Mouse (Mus musculus) hindbrain, embryonic 12.5 days (tissue): ENCODE measurements around the gene Bach2. TPM values are rescaled to one million over a fixed set of nuclear protein-coding genes. Genes with fewer than 3 reads are reported as not detected.

Source experiments
- ATAC-seq: fragments of 200-750 bp; cut with Nextera tagmentation; 2 replicates; pipeline ENCODE4 v1.8.0; 2017; ENCODE audit warnings: moderate TSS enrichment; ENCODE audit not compliant: low FRiP score
- H3K27ac ChIP-seq: fragments of 300-500 bp; sonication (generic); 2 replicates; pipeline ENCODE4 v1.5.1; 2016; ENCODE audit warnings: mild to moderate bottlenecking
- H3K27me3 ChIP-seq: fragments of 300-500 bp; sonication (generic); 2 replicates; pipeline ENCODE4 v1.6.1; 2016; ENCODE audit warnings: mild to moderate bottlenecking
- H3K36me3 ChIP-seq: fragments of 300-500 bp; sonication (generic); 2 replicates; pipeline ENCODE4 v1.6.1; 2016; ENCODE audit warnings: mild to moderate bottlenecking
- H3K4me1 ChIP-seq: fragments of 300-500 bp; sonication (generic); 2 replicates; pipeline ENCODE4 v1.6.1; 2016
- H3K4me2 ChIP-seq: fragments of 300-500 bp; sonication (generic); replicated peaks from 2 replicates; pipeline ENCODE4 v1.6.1; 2016; ENCODE audit warnings: mild to moderate bottlenecking
- H3K4me3 ChIP-seq: fragments of 300-500 bp; sonication (generic); 2 replicates; pipeline ENCODE4 v1.5.1; 2016; ENCODE audit warnings: mild to moderate bottlenecking
- H3K9ac ChIP-seq: fragments of 300-500 bp; sonication (generic); 2 replicates; pipeline ENCODE4 v1.6.1; 2016; ENCODE audit warnings: mild to moderate bottlenecking, moderate library complexity
- H3K9me3 ChIP-seq: fragments of 300-500 bp; sonication (generic); replicated peaks from 2 replicates; pipeline ENCODE4 v1.6.1; 2016; ENCODE audit warnings: mild to moderate bottlenecking
- WGBS: fragments of 180-500 bp; shearing (Covaris S2); methylation state at CpG from one replicate; pipeline ENCODE4 v1.1.7; 2016; 5-methylcytosine and 5-hydroxymethylcytosine counted together
- polyA plus RNA-seq: library from polyadenylated mRNA; unstranded; fragments of >200 nt; fragmentation: Nextera tagmentation; extraction: Ambion mirVana; gene quantifications from 2 replicates; pipeline ENCODE4 v1.2.1, GENCODE M21; 2016

The Bach2 gene
- polyA plus RNA-seq, 1 experiment from 2014 or later, result 27.3 TPM

DNA sequence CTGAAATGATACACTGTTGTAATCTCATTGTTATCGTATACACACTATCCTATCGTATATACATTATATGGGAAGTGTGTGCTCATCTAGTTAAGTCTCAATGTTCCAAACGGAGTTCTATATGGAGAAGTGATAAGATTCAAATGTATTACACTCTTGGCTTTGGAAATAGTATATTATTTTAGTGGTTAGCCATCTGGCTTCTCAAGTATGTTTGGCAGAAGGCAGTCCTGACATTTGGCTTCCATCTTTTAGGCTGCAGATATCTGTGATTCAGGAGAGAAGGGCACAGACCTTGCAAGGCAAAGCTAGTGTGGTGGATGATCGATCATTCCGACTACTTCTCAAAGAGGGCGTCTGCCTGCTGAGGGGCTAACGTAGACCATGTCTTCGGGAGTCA, 47.8 kb downstream of the Bach2 start:
- peaks cover 27% of the 10 kb centered on the region for H3K4me1 ChIP-seq
- H3K27ac ChIP-seq, result no peak overlapping the region
- H3K4me3 ChIP-seq, result no peak overlapping the region
- 82% methylated on average over 8 of the region's 8 CpGs for WGBS
- ATAC-seq, result no peak
- no peaks in the 10 kb centered on the region for H3K27me3 ChIP-seq
- H3K9ac ChIP-seq, result no peak overlapping the region
- no peaks in the 10 kb centered on the region for H3K36me3 ChIP-seq
- H3K4me2 ChIP-seq, result no peak overlapping the region
- H3K9me3 ChIP-seq, result no peaks in the 10 kb centered on the region

- Histone ChIP-seq H3K4me3 (no peak overlapping the region), H3K9ac (no peak overlapping the region), H3K27ac (no peak overlapping the region), H3K4me2 (no peak overlapping the region), H3K9me3 (no peaks in the 10 kb centered on the region), H3K27me3 (no peaks in the 10 kb centered on the region), H3K36me3 (no peaks in the 10 kb centered on the region), H3K4me1 (peaks cover 30% of the 10 kb centered on the region)
- no peak for ATAC-seq
- WGBS, result 64% methylated on average over 11 of the region's 11 CpGs
Observed at GRCm38 (mm10) chr4:32288036-32288860, 49.6 kb downstream of the Bach2 start.

DNA sequence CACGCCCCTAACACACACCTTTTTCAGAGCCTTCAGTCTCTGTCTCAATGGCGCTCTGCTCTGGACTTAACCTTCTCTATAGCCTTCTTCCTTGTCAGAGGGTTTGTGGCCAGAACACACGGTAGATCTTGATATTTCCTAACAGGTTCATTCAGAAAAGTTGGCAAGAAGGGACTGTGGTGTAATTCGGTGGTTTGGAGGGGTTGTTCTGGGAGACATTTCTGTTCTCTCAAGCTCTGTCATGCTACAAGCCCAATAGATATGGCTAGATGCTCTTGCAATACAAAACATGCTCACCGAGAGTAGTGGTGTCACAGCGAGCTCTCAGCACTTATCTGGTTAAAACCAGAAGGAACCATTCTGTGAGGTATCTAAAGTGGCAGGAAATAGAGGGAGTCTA, 51.2 kb downstream of the Bach2 start:
- no peak overlapping the region for H3K4me3 ChIP-seq
- H3K4me2 ChIP-seq, result no peak overlapping the region
- no peak for ATAC-seq
- H3K27ac ChIP-seq, result no peak overlapping the region
- peaks cover 39% of the 10 kb centered on the region for H3K4me1 ChIP-seq
- no peaks in the 10 kb centered on the region for H3K27me3 ChIP-seq
- H3K9ac ChIP-seq, result no peak overlapping the region
- H3K9me3 ChIP-seq, result no peaks in the 10 kb centered on the region
- H3K36me3 ChIP-seq, result no peaks in the 10 kb centered on the region
- 81% methylated on average over 6 of the region's 6 CpGs for WGBS

- no peak overlapping the region for H3K27ac ChIP-seq
- peaks cover 39% of the 10 kb centered on the region for H3K4me1 ChIP-seq
- 92% methylated on average over 4 of the region's 4 CpGs for WGBS
- no peak for ATAC-seq
- no peaks in the 10 kb centered on the region for H3K27me3 ChIP-seq
- H3K36me3 ChIP-seq, result no peaks in the 10 kb centered on the region
- H3K4me3 ChIP-seq, result no peak overlapping the region
- H3K4me2 ChIP-seq, result no peak overlapping the region
- no peaks in the 10 kb centered on the region for H3K9me3 ChIP-seq
- H3K9ac ChIP-seq, result no peak overlapping the region
Observed at GRCm38 (mm10) chr4:32291406-32291805, 52.8 kb downstream of the Bach2 start.

- 56% methylated on average over 7 of the region's 7 CpGs for WGBS
- Histone ChIP-seq H3K9me3 (no peaks in the 10 kb centered on the region), H3K9ac (no peak overlapping the region), H3K36me3 (no peaks in the 10 kb centered on the region), H3K27me3 (no peaks in the 10 kb centered on the region), H3K27ac (peak overlapping the region; percentile 35; the same call in 1 of the 2 replicates), H3K4me1 (peaks cover 38% of the 10 kb centered on the region), H3K4me2 (no peak overlapping the region), H3K4me3 (no peak overlapping the region)
- no peak for ATAC-seq
Observed at GRCm38 (mm10) chr4:32293686-32294265, 55.2 kb downstream of the Bach2 start.

DNA sequence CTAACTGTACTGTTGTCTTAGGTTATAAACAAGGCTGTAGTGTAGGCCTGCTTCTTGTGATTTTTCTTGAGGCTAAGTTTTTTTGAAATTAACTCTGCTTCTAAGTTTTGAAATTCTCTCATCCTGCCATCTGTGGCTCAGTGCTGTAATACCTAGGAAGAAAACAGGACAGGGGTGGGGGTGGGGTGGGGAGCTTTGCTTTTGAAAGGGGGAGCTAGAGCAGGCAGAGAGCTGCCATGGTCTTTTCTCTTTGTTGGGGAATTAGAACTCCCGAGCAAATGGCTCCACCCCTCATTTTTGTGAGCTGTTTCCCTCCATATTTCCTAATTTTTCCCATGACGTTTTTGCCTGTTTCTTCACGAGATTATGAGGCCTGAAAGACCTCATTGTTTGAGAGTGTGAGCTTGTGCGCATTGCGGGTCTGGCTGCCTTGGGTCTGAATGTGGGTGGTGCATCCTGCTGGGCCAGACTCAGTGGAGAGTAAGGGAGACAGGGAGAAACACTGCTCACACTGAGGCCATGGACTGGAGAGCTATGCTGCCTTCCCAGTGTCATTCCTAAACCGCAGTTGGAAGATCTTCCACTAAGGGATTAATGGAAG, 58.6 kb downstream of the Bach2 start:
- no peak overlapping the region for H3K4me2 ChIP-seq
- peaks cover 34% of the 10 kb centered on the region for H3K4me1 ChIP-seq
- peak; percentile 76 for ATAC-seq

GRCm38 (mm10) chr4:32299221-32299620, 60.6 kb downstream of the Bach2 start:
- Histone ChIP-seq H3K9ac (no peak overlapping the region), H3K4me1 (peaks cover 43% of the 10 kb centered on the region), H3K27me3 (no peaks in the 10 kb centered on the region), H3K27ac (no peak overlapping the region), H3K4me3 (no peak overlapping the region), H3K36me3 (no peaks in the 10 kb centered on the region), H3K9me3 (no peaks in the 10 kb centered on the region), H3K4me2 (no peak overlapping the region)
- WGBS, result 80% methylated on average over 3 of the region's 3 CpGs
- ATAC-seq, result no peak

More for the DNA sequence above, 58.6 kb downstream of the Bach2 start:
- 15% methylated on average over 6 of the region's 6 CpGs for WGBS
- Histone ChIP-seq H3K27me3 (no peaks in the 10 kb centered on the region), H3K4me3 (no peak overlapping the region), H3K9me3 (no peaks in the 10 kb centered on the region), H3K27ac (peak overlapping the region; percentile 44), H3K36me3 (no peaks in the 10 kb centered on the region), H3K9ac (no peak overlapping the region)

DNA sequence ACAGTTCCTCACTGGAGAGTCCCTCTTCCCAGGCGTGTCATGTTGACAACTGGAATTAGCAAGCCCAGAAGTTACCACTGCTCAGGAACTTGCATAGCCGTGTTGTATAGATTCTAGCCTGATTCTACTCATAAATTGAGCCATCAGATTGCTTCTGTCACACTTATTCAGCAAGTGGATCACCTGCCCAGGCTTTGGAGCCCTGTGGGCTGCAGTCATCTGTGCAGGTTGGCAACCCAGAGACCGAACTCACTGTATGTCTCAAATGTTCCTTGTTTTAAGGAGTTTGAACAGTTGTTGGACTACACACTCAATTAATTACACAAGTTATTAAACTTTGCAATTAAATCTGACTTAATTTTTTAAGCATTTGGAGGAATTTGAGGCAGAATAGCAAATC, 61.4 kb downstream of the Bach2 start:
- no peak overlapping the region for H3K27ac ChIP-seq
- ATAC-seq, result no peak
- no peaks in the 10 kb centered on the region for H3K36me3 ChIP-seq
- H3K4me3 ChIP-seq, result no peak overlapping the region
- WGBS, result 87% methylated on average over 3 of the region's 3 CpGs
- H3K27me3 ChIP-seq, result no peaks in the 10 kb centered on the region
- H3K4me1 ChIP-seq, result peaks cover 50% of the 10 kb centered on the region
- H3K9ac ChIP-seq, result no peak overlapping the region
- no peak overlapping the region for H3K4me2 ChIP-seq
- no peaks in the 10 kb centered on the region for H3K9me3 ChIP-seq

DNA sequence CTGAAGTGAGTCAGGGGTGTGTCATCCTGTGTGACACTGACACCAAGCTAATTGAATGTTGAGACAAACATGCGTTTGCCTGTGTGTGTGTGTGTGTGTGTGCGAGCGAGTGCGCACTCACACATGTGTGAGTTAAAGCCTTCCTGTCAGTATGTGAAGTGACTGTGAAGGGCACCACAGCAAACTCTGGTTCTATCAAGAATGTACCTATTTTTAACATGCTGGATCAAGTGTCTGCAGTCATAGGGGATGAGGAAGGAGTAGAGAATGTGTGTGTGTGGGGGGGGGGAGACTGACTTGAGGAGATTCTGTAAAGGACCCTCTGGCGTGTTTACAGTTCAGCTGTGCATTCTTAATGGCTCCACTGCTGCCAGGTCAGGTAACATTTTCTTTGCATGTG, 64.1 kb downstream of the Bach2 start:
- peak overlapping the region; percentile 37 for H3K4me2 ChIP-seq
- no peaks in the 10 kb centered on the region for H3K36me3 ChIP-seq
- no peaks in the 10 kb centered on the region for H3K9me3 ChIP-seq
- peak overlapping the region; percentile 92 for H3K27ac ChIP-seq
- WGBS, result 42% methylated on average over 5 of the region's 5 CpGs
- H3K9ac ChIP-seq, result peak overlapping the region; percentile 13; the same call in 1 of the 2 replicates
- H3K4me1 ChIP-seq, result peaks cover 59% of the 10 kb centered on the region
- no peaks in the 10 kb centered on the region for H3K27me3 ChIP-seq
- no peak overlapping the region for H3K4me3 ChIP-seq
- peak; percentile 26 for ATAC-seq

- H3K9me3 ChIP-seq, result no peaks in the 10 kb centered on the region
- no peak overlapping the region for H3K4me3 ChIP-seq
- WGBS, result 4% methylated on average over 4 of the region's 4 CpGs
- no peaks in the 10 kb centered on the region for H3K27me3 ChIP-seq
- no peaks in the 10 kb centered on the region for H3K36me3 ChIP-seq
- H3K27ac ChIP-seq, result peak overlapping the region; percentile 92
- ATAC-seq, result peak; percentile 68
- H3K9ac ChIP-seq, result peak overlapping the region; percentile 13; the same call in 1 of the 2 replicates
- H3K4me2 ChIP-seq, result peak overlapping the region; percentile 37
- peaks cover 59% of the 10 kb centered on the region for H3K4me1 ChIP-seq
Observed at GRCm38 (mm10) chr4:32303076-32303475, 64.5 kb downstream of the Bach2 start.

GRCm38 (mm10) chr4:32303674-32304073, 65.1 kb downstream of the Bach2 start:
- Histone ChIP-seq H3K4me1 (peaks cover 62% of the 10 kb centered on the region), H3K9me3 (no peaks in the 10 kb centered on the region), H3K36me3 (no peaks in the 10 kb centered on the region), H3K4me2 (peak overlapping the region; percentile 37), H3K27me3 (no peaks in the 10 kb centered on the region), H3K4me3 (no peak overlapping the region), H3K9ac (peak overlapping the region; percentile 13; the same call in 1 of the 2 replicates), H3K27ac (peak overlapping the region; percentile 92)
- WGBS, result 0% methylated on average over 8 of the region's 8 CpGs
- peak; percentile 85 for ATAC-seq

DNA sequence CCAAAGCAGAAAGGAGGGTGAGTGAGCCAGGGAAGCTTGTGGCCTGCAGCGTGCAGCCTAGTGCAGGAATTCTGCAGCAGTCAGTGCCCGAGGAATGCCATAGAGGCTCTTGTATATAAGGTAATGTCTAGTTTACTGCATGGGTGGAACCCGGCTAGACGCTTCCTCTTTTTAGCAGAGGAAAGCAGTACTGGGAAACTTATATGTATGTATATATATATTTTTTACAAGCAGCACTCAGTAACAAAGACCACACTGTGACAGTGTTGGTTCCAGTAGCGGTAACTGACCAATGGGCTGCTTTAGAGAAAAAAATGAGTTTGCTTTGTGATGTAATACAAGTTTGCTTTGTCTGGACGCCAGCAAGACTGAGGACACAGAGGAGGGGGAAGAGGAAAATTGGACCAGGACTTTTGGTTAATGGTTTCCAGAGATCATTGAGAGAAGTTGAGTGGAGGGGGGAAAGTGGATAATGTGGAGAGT, 65.7 kb downstream of the Bach2 start:
- Histone ChIP-seq H3K4me3 (no peak overlapping the region), H3K27me3 (no peaks in the 10 kb centered on the region), H3K27ac (peak overlapping the region; percentile 92), H3K9ac (peak overlapping the region; percentile 37), H3K36me3 (no peaks in the 10 kb centered on the region), H3K9me3 (no peaks in the 10 kb centered on the region), H3K4me2 (peak overlapping the region; percentile 40), H3K4me1 (peaks cover 62% of the 10 kb centered on the region)
- WGBS, result 6% methylated on average over 6 of the region's 6 CpGs
- peak; percentile 62 for ATAC-seq
